13 mouse cellular contexts compared by ENCODE assay signal in genomic region chr2:153496301-153496700, GRCm38 (mm10). TPM values are rescaled to one million over a fixed set of nuclear protein-coding genes. Genes with fewer than 3 reads are reported as not detected.
DNase-seq lines count a peak whose midpoint lies in the region; ATAC-seq and TF ChIP-seq lines count a peak whose summit lies in the region.
"Had no signal": no experiment of that assay in that cellular context is flagged by ENCODE, and none has a peak within 500 bp of the region (broad histone marks: within the 10 kb centered on the region; RNA-seq: fewer than 3 reads in every experiment).

No protein-coding gene starts in this region.

- intact Hi-C loops in heart, postnatal 14 days (cut with DNase I), result no loop called here
- intact Hi-C loops in gastrocnemius, adult 2 months (cut with DNase I), result no loop called here

- no peak overlapping the region for H3K4me3 ChIP-seq in heart, embryonic 14.5 days (ENCODE audit: control insufficient read depth in 1 of 2, insufficient read depth in 1 of 2, low read depth in 1 of 2, low read length in 2 of 2)
- H3K4me3 ChIP-seq in hindbrain, embryonic 13.5 days, result no peak overlapping the region
- no peak overlapping the region for H3K4me3 ChIP-seq in gastrocnemius, adult 2 months
- H3K4me3 ChIP-seq: embryonic facial prominence, embryonic 15.5 days had no signal

- H3K9ac ChIP-seq in heart, embryonic 14.5 days (ENCODE audit: low read length), result peak overlapping the region; percentile 45; the same call in 1 of the 2 replicates
- H3K9ac ChIP-seq in hindbrain, embryonic 13.5 days, result peak overlapping the region; percentile 26; the same call in 1 of the 2 replicates
- H3K9ac ChIP-seq: embryonic facial prominence, embryonic 15.5 days had no signal

- H3K27me3 ChIP-seq in heart, embryonic 14.5 days (ENCODE audit: control insufficient read depth, insufficient read depth, low read length), result no peaks in the 10 kb centered on the region
- peaks cover 28% of the 10 kb centered on the region for H3K27me3 ChIP-seq in hindbrain, embryonic 13.5 days

- no peak for TF ChIP-seq CTCF in gastrocnemius, adult 2 months (IDR thresholded peaks at IDR 0.05)

- peak overlapping the region in 1 of 2 experiments; percentile 86; a peak in 2 of 4 replicates for H3K27ac ChIP-seq in heart, embryonic 14.5 days (replicated peaks in 1 of 2; ENCODE audit: control insufficient read depth in 1 of 2, insufficient read depth in 1 of 2, low read depth in 2 of 2, low read length in 2 of 2)
- H3K27ac ChIP-seq in hindbrain, embryonic 13.5 days, result peak overlapping the region; percentile 78; the same call in 1 of the 2 replicates
- H3K27ac ChIP-seq in gastrocnemius, adult 2 months, result no peak overlapping the region
- H3K27ac ChIP-seq: embryonic facial prominence, embryonic 15.5 days had no signal

- no peak for DNase-seq in heart, postnatal 14 days
- no peak for DNase-seq in urinary bladder, postnatal 25 days (ENCODE audit: low spot score)
- DNase-seq in gastrocnemius, adult 2 months, result no peak
- no peak for DNase-seq in kidney, postnatal 36 days
- DNase-seq: adrenal gland, postnatal 14 days; lung, adult 2 months; right cerebral cortex, postnatal 25 days had no signal

- H3K9me3 ChIP-seq in heart, embryonic 14.5 days (ENCODE audit: control insufficient read depth, low read length), result no peaks in the 10 kb centered on the region
- H3K9me3 ChIP-seq in hindbrain, embryonic 13.5 days, result no peaks in the 10 kb centered on the region
- H3K9me3 ChIP-seq: embryonic facial prominence, embryonic 15.5 days had no signal

- H3K36me3 ChIP-seq in heart, embryonic 14.5 days (ENCODE audit: control insufficient read depth, insufficient read depth, low read length), result no peaks in the 10 kb centered on the region
- H3K36me3 ChIP-seq in hindbrain, embryonic 13.5 days, result no peaks in the 10 kb centered on the region
- H3K36me3 ChIP-seq: embryonic facial prominence, embryonic 15.5 days had no signal

- H3K4me2 ChIP-seq in heart, embryonic 14.5 days (ENCODE audit: low read length), result no peak overlapping the region
- H3K4me2 ChIP-seq in hindbrain, embryonic 13.5 days, result no peak overlapping the region
- H3K4me2 ChIP-seq: embryonic facial prominence, embryonic 15.5 days had no signal

- peaks cover 45 to 57% of the 10 kb centered on the region in 2 experiments for H3K4me1 ChIP-seq in heart, embryonic 14.5 days (ENCODE audit: control insufficient read depth in 2 of 2, insufficient read depth in 2 of 2, low read length in 2 of 2)
- peaks cover 64% of the 10 kb centered on the region for H3K4me1 ChIP-seq in hindbrain, embryonic 13.5 days (replicated peaks)

- ATAC-seq in heart, embryonic 14.5 days (ENCODE audit: insufficient number of reproducible peaks, insufficient read depth, low FRiP score, low read depth), result no peak
- ATAC-seq in common myeloid progenitor, adult 5-6 weeks (replicated peaks; ENCODE audit: low read depth, poor library complexity, severe bottlenecking), result peak; percentile 16; the same call in 1 of the 2 replicates
- no peak for ATAC-seq in hindbrain, embryonic 13.5 days (ENCODE audit: low FRiP score)
- ATAC-seq in megakaryocyte-erythroid progenitor cell, adult 5-6 weeks (replicated peaks; ENCODE audit: low FRiP score, low TSS enrichment, poor library complexity, severe bottlenecking), result 0 out of 2 replicates have a peak, but pooled peaks have one; percentile 12

- 83% methylated on average over 6 of the region's 6 CpGs for WGBS in heart, embryonic 14.5 days
- WGBS in hindbrain, embryonic 13.5 days, result 73% methylated on average over 6 of the region's 6 CpGs

RNA-seq across cellular contexts. Expression of gene 4930404H24Rik, which starts 3.7 kb away (rescaled TPM):
- polyA plus RNA-seq in heart, embryonic 14.5 days (2014; fragmentation: Nextera tagmentation; extraction: Ambion mirVana), result not detected in 2 replicates
- total RNA-seq in heart, postnatal 14 days (2021), result not detected
- not detected in 2 replicates for total RNA-seq in common myeloid progenitor, adult 5-6 weeks (2017)
- polyA plus RNA-seq in hindbrain, embryonic 13.5 days (2015; fragmentation: Nextera tagmentation; extraction: Ambion mirVana), result not detected in 2 replicates
- total RNA-seq in megakaryocyte-erythroid progenitor cell, adult 5-6 weeks (2014; fragmentation: Nextera tagmentation), result not detected in 2 replicates
- not detected in 2 replicates for total RNA-seq in megakaryocyte-erythroid progenitor cell, adult 5-6 weeks (2017)
- not detected for total RNA-seq in gastrocnemius, adult 2 months (2021)
- total RNA-seq: adrenal gland, postnatal 14 days had no signal
- polyA plus RNA-seq: embryonic facial prominence, embryonic 15.5 days; kidney, embryonic 16.5 days; lung, adult 2 months had no signal

RNA-seq across cellular contexts. Expression of gene Nol4l, which starts 33.5 kb away (rescaled TPM):
- 10.0 and 12.6 TPM in 2 replicates for polyA plus RNA-seq in heart, embryonic 14.5 days (2014; fragmentation: Nextera tagmentation; extraction: Ambion mirVana)
- 1 to 10 TPM; 6.2 to 6.4 TPM for total RNA-seq in heart, postnatal 14 days (2021)
- total RNA-seq in common myeloid progenitor, adult 5-6 weeks (2017), result 7.3 and 7.4 TPM in 2 replicates
- 42.4 and 43.8 TPM in 2 replicates for polyA plus RNA-seq in hindbrain, embryonic 13.5 days (2015; fragmentation: Nextera tagmentation; extraction: Ambion mirVana)
- 10.4 and 13.8 TPM in 2 replicates for total RNA-seq in megakaryocyte-erythroid progenitor cell, adult 5-6 weeks (2014; fragmentation: Nextera tagmentation)
- total RNA-seq in megakaryocyte-erythroid progenitor cell, adult 5-6 weeks (2017), result 4.2 and 13.3 TPM in 2 replicates
- total RNA-seq in gastrocnemius, adult 2 months (2021), result 1 to 10 TPM; 1.0 to 1.2 TPM

Comparison
In these comparisons a context has a peak if more than half of its experiments do, and no peak if none do; other contexts are left out.
1. ATAC-seq: peak in common myeloid progenitor, adult 5-6 weeks (single experiment) and megakaryocyte-erythroid progenitor cell, adult 5-6 weeks (single experiment); none in heart, embryonic 14.5 days (single experiment) and hindbrain, embryonic 13.5 days (single experiment).